Mouse (Mus musculus) CH12.LX (cell line): Measurements from ENCODE around the gene Ptprf. TPM values are rescaled to one million over a fixed set of nuclear protein-coding genes. Genes with fewer than 3 reads are reported as not detected.

Source experiments
- DNase-seq: peaks from one replicate; pipeline ENCODE4 v3.0.0-alpha.2; 2013; ENCODE audit errors: extremely low read depth
- H3K27ac ChIP-seq: 2 replicates; pipeline ENCODE4 v1.5.1; 2012; ENCODE audit warnings: low read depth, mild to moderate bottlenecking, control low read depth, moderate library complexity; ENCODE audit not compliant: insufficient read depth
- H3K27me3 ChIP-seq: replicated peaks from 2 replicates; pipeline ENCODE3; 2012; ENCODE audit warnings: inconsistent platforms
- H3K36me3 ChIP-seq, 2 experiments: replicated peaks in 1 of 2; 2 replicates each; pipeline versions ENCODE3 to v1.6.1; 2012; ENCODE audit warnings: inconsistent platforms in 1 of 2, low read length in 1 of 2, mild to moderate bottlenecking in 1 of 2, mixed read lengths in 1 of 2, moderate library complexity in 1 of 2; ENCODE audit not compliant: control insufficient read depth in 1 of 2, insufficient read depth in 1 of 2
- H3K4me1 ChIP-seq, 2 experiments: 2 replicates each; pipeline ENCODE4 v1.6.1; 2012; ENCODE audit warnings: inconsistent platforms in 1 of 2, moderate library complexity in 1 of 2; ENCODE audit not compliant: insufficient read depth in 2 of 2, control insufficient read depth in 1 of 2
- H3K4me2 ChIP-seq: 2 replicates; pipeline ENCODE4 v1.6.1; 2012; ENCODE audit warnings: low read depth, mild to moderate bottlenecking, control low read depth; ENCODE audit not compliant: poor library complexity, insufficient read depth, severe bottlenecking
- H3K4me3 ChIP-seq, 3 experiments: fragments of 150-350 bp in 1 of 3; sonication (generic) in 1 of 3; replicated peaks in 1 of 3; 2 replicates each; pipeline versions ENCODE3 to v1.5.1; 2011 to 2012; ENCODE audit warnings: low read depth in 2 of 3, low read length in 2 of 3, mild to moderate bottlenecking in 2 of 3, moderate library complexity in 2 of 3, control low read depth in 1 of 3, improper control_type of control experiment in 1 of 3, inconsistent platforms in 1 of 3, mixed read lengths in 1 of 3; ENCODE audit not compliant: poor library complexity in 1 of 3
- H3K79me2 ChIP-seq: replicated peaks from 2 replicates; pipeline ENCODE4 v1.6.1; 2012; ENCODE audit warnings: mild to moderate bottlenecking, moderate library complexity; ENCODE audit not compliant: control insufficient read depth, poor library complexity, insufficient read depth, severe bottlenecking; ENCODE audit errors: extremely low read depth
- H3K9ac ChIP-seq: 2 replicates; pipeline ENCODE4 v1.6.1; 2012; ENCODE audit warnings: low read depth, mild to moderate bottlenecking, control low read depth, moderate library complexity; ENCODE audit not compliant: insufficient read depth
- H3K9me3 ChIP-seq: replicated peaks from 2 replicates; pipeline ENCODE3; 2012; ENCODE audit warnings: low read length, inconsistent platforms, mixed read lengths
- CHD1 ChIP-seq: IDR thresholded peaks from 2 replicates; pipeline ENCODE4 v1.6.1; 2012; ENCODE audit warnings: low read depth, low read length, improper control_type of control experiment, inconsistent platforms
- CHD2 ChIP-seq: IDR thresholded peaks from 2 replicates; pipeline ENCODE4 v1.6.1; 2011; ENCODE audit warnings: low read length, improper control_type of control experiment
- E2F4 ChIP-seq: IDR thresholded peaks from 2 replicates; pipeline ENCODE4 v1.6.1; 2011; ENCODE audit warnings: low read depth, low read length, improper control_type of control experiment; ENCODE audit not compliant: insufficient replicate concordance
- ELF1 ChIP-seq: IDR thresholded peaks from 2 replicates; pipeline ENCODE4 v1.6.1; 2014; ENCODE audit warnings: low read depth, mild to moderate bottlenecking, inconsistent platforms, low read length, improper control_type of control experiment
- EP300 ChIP-seq: IDR thresholded peaks from 2 replicates; pipeline ENCODE4 v1.6.1; 2011; ENCODE audit warnings: low read length, improper control_type of control experiment
- ETS1 ChIP-seq: conservative IDR thresholded peaks from 2 replicates; pipeline ENCODE4 v1.6.1; 2012; ENCODE audit warnings: low read depth, mild to moderate bottlenecking, inconsistent platforms, low read length, improper control_type of control experiment, moderate library complexity
- GABPA ChIP-seq: IDR thresholded peaks from 2 replicates; pipeline ENCODE4 v1.6.1; 2012; ENCODE audit warnings: low read depth, low read length, improper control_type of control experiment, inconsistent platforms; ENCODE audit not compliant: insufficient replicate concordance
- HCFC1 ChIP-seq: IDR thresholded peaks from 2 replicates; pipeline ENCODE4 v1.6.1; 2012; ENCODE audit warnings: low read depth, mild to moderate bottlenecking, inconsistent platforms, low read length, improper control_type of control experiment
- IRF4 ChIP-seq: IDR thresholded peaks from 2 replicates; pipeline ENCODE4 v1.6.1; 2014; ENCODE audit warnings: low read depth, mild to moderate bottlenecking, inconsistent platforms, low read length, improper control_type of control experiment
- JUN ChIP-seq: IDR thresholded peaks from 2 replicates; pipeline ENCODE4 v1.6.1; 2011; ENCODE audit warnings: low read depth, mild to moderate bottlenecking, low read length, improper control_type of control experiment, moderate library complexity; ENCODE audit not compliant: insufficient read depth
- JUND ChIP-seq: conservative IDR thresholded peaks from 2 replicates; pipeline ENCODE4 v1.6.1; 2011; ENCODE audit warnings: low read depth, low read length, improper control_type of control experiment
- MAFK ChIP-seq: IDR thresholded peaks from 2 replicates; pipeline ENCODE4 v1.6.1; 2011; ENCODE audit warnings: low read length, improper control_type of control experiment; ENCODE audit not compliant: insufficient replicate concordance
- MAX ChIP-seq: IDR thresholded peaks from 2 replicates; pipeline ENCODE4 v1.6.1; 2011; ENCODE audit warnings: low read length, improper control_type of control experiment
- MAZ ChIP-seq: IDR thresholded peaks from 2 replicates; pipeline ENCODE4 v1.6.1; 2012; ENCODE audit warnings: low read depth, mild to moderate bottlenecking, inconsistent platforms, low read length, improper control_type of control experiment, moderate library complexity
- MXI1 ChIP-seq: IDR thresholded peaks from 2 replicates; pipeline ENCODE4 v1.6.1; 2011; ENCODE audit warnings: mild to moderate bottlenecking, low read depth, low read length, improper control_type of control experiment
- MYC ChIP-seq: IDR thresholded peaks from 2 replicates; pipeline ENCODE4 v1.6.1; 2011; ENCODE audit warnings: low read depth, mild to moderate bottlenecking, improper control_type of control experiment, low read length
- NELFE ChIP-seq: IDR thresholded peaks from 2 replicates; pipeline ENCODE4 v1.6.1; 2011; ENCODE audit warnings: low read depth, low read length, improper control_type of control experiment
- NRF1 ChIP-seq: IDR thresholded peaks from 2 replicates; pipeline ENCODE4 v1.6.1; 2014; ENCODE audit warnings: low read depth, mild to moderate bottlenecking, inconsistent platforms, low read length, improper control_type of control experiment, moderate library complexity
- POLR2A ChIP-seq: IDR thresholded peaks from 2 replicates; pipeline ENCODE4 v1.6.1; 2011; ENCODE audit warnings: low read depth, mild to moderate bottlenecking, improper control_type of control experiment, low read length
- SMC3 ChIP-seq: IDR thresholded peaks from 2 replicates; pipeline ENCODE4 v1.6.1; 2011; ENCODE audit warnings: low read depth, low read length, improper control_type of control experiment
- TBP ChIP-seq: conservative IDR thresholded peaks from 2 replicates; pipeline ENCODE4 v1.6.1; 2011; ENCODE audit warnings: low read depth, low read length, improper control_type of control experiment
- UBTF ChIP-seq: IDR thresholded peaks from 2 replicates; pipeline ENCODE4 v1.6.1; 2012; ENCODE audit warnings: low read depth, mild to moderate bottlenecking, inconsistent platforms, low read length, improper control_type of control experiment, moderate library complexity
- ZC3H11A ChIP-seq: IDR thresholded peaks from 2 replicates; pipeline ENCODE4 v1.6.1; 2012; ENCODE audit warnings: low read depth, mild to moderate bottlenecking, inconsistent platforms, low read length, improper control_type of control experiment
- ZKSCAN1 ChIP-seq: IDR thresholded peaks from 2 replicates; pipeline ENCODE4 v1.6.1; 2012; ENCODE audit warnings: low read depth, inconsistent platforms, low read length, improper control_type of control experiment, borderline replicate concordance
- ZMIZ1 ChIP-seq: IDR thresholded peaks from 2 replicates; pipeline ENCODE4 v1.6.1; 2012; ENCODE audit warnings: low read depth, mild to moderate bottlenecking, inconsistent platforms, low read length, improper control_type of control experiment
- ZNF384 ChIP-seq: IDR thresholded peaks from 2 replicates; pipeline ENCODE4 v1.6.1; 2012; ENCODE audit warnings: low read depth, low read length, improper control_type of control experiment, inconsistent platforms
- dilution Hi-C: fragments of 300-500 bp; cut with MboI; formaldehyde crosslinking; loops from 2 replicates; pipeline ENCODE4 v1.14.3; 2020; ENCODE audit warnings: low sequenced_read_pairs; ENCODE audit not compliant: extremely low pct_unique_long_range_greater_than_20kb, extremely low pct_ligation_motif_present
- in situ Hi-C: fragments of 300-500 bp; cut with MboI; formaldehyde crosslinking; loops from 3 replicates; pipeline ENCODE4 v1.14.3; 2019; ENCODE audit warnings: low sequenced_read_pairs, low pct_ligation_motif_present, low pct_unique_long_range_greater_than_20kb, mixed read lengths
- polyA plus RNA-seq: library from polyadenylated mRNA; unstranded; fragments of >175 nt; gene quantifications from 2 replicates; pipeline ENCODE4 v1.2.1, GENCODE M21; 2012; ENCODE audit warnings: low read depth; ENCODE audit not compliant: insufficient read length
- total RNA-seq, 2 experiments: library from RNA; depleted of rRNA; stranded (reverse); fragments of 300-350 nt in 1 of 2; fragments of >200 nt in 1 of 2; gene quantifications; 2 replicates each; pipeline ENCODE4 v1.2.3; 2012 to 2014

The Ptprf gene
- total and polyA plus RNA-seq, 3 experiments: 0.11 to 0.21 TPM; not detected in 1

GRCm38 (mm10) chr4:118273545-118273944, 17.7 kb downstream of the Ptprf start:
- no peak for DNase-seq
- H3K4me2 ChIP-seq: no peak overlapping the region
- H3K4me3 ChIP-seq: no peak overlapping the region
- no peak overlapping the region for H3K27ac ChIP-seq
- no peak overlapping the region for H3K9ac ChIP-seq
- H3K36me3 ChIP-seq: no peaks in the 10 kb centered on the region
- H3K4me1 ChIP-seq: peaks cover 11 to 26% of the 10 kb centered on the region in 2 experiments
- no peaks in the 10 kb centered on the region for H3K79me2 ChIP-seq
- H3K9me3 ChIP-seq: peaks cover 12% of the 10 kb centered on the region
- dilution Hi-C loops: no loop called here
- in situ Hi-C loops: no loop called here
- TF ChIP-seq SMC3: no peak
- TF ChIP-seq CHD2: no peak
- no peak for TF ChIP-seq TBP
- no peak for TF ChIP-seq ELF1
- TF ChIP-seq ZNF384: no peak
- no peak for TF ChIP-seq MAFK
- H3K27me3 ChIP-seq: peaks cover 76% of the 10 kb centered on the region

GRCm38 (mm10) chr4:118272871-118273270, 18.3 kb downstream of the Ptprf start:
- Histone ChIP-seq H3K4me3 (no peak overlapping the region), H3K4me1 (peaks cover 11 to 26% of the 10 kb centered on the region in 2 experiments), H3K9me3 (peaks cover 12% of the 10 kb centered on the region), H3K9ac (no peak overlapping the region), H3K36me3 (no peaks in the 10 kb centered on the region), H3K27ac (no peak overlapping the region), H3K27me3 (peaks cover 74% of the 10 kb centered on the region), H3K4me2 (no peak overlapping the region), H3K79me2 (no peaks in the 10 kb centered on the region)
- in situ Hi-C loops: no loop called here
- dilution Hi-C loops: no loop called here
- DNase-seq: no peak
- TF ChIP-seq JUN (no peak), NELFE (no peak), IRF4 (no peak), TBP (no peak), POLR2A (no peak), ZKSCAN1 (no peak)

- in situ Hi-C loops: no loop called here
- H3K4me1 ChIP-seq: peaks cover 11 to 26% of the 10 kb centered on the region in 2 experiments
These were observed 18.9 kb downstream of the Ptprf start for GRCm38 (mm10) chr4:118272258-118272657.

More at GRCm38 (mm10) chr4:118272258-118272657, 18.9 kb downstream of the Ptprf start:
- Histone ChIP-seq H3K79me2 (no peaks in the 10 kb centered on the region), H3K9me3 (peaks cover 12% of the 10 kb centered on the region), H3K4me3 (no peak overlapping the region), H3K27ac (no peak overlapping the region), H3K36me3 (no peaks in the 10 kb centered on the region), H3K4me2 (no peak overlapping the region), H3K27me3 (peaks cover 74% of the 10 kb centered on the region), H3K9ac (no peak overlapping the region)
- DNase-seq: no peak
- TF ChIP-seq HCFC1 (no peak), MXI1 (no peak), MAX (no peak), NELFE (no peak), NRF1 (no peak), EP300 (no peak), JUN (no peak), ETS1 (no peak), MAZ (no peak), ZC3H11A (no peak), UBTF (no peak), JUND (no peak), CHD2 (no peak), E2F4 (no peak), MYC (no peak), TBP (no peak), ZMIZ1 (no peak), GABPA (no peak), SMC3 (no peak), CHD1 (no peak)
- dilution Hi-C loops: no loop called here
